Mouse (Mus musculus): ENCODE measurements around the gene Syt17. TPM values are rescaled to one million over a fixed set of nuclear protein-coding genes. Genes with fewer than 3 reads are reported as not detected.
A peak's percentile ranks its signal among the peaks of the same experiment; 100 is the strongest.

Gene Syt17
- not detected in 2 replicates for total RNA-seq (2017)

- peak; percentile 55 to 59 for ATAC-seq (replicated peaks in 1 of 2; ENCODE audit: insufficient read depth in 1 of 2, low FRiP score in 2 of 2, low TSS enrichment in 1 of 2, low read depth in 1 of 2, poor library complexity in 2 of 2, severe bottlenecking in 2 of 2)
Measured at GRCm38 (mm10) chr7:118448134-118448967, at the start of gene Syt17. Gene Syt17, minus strand, starts transcription at chr7:118448222.

DNA sequence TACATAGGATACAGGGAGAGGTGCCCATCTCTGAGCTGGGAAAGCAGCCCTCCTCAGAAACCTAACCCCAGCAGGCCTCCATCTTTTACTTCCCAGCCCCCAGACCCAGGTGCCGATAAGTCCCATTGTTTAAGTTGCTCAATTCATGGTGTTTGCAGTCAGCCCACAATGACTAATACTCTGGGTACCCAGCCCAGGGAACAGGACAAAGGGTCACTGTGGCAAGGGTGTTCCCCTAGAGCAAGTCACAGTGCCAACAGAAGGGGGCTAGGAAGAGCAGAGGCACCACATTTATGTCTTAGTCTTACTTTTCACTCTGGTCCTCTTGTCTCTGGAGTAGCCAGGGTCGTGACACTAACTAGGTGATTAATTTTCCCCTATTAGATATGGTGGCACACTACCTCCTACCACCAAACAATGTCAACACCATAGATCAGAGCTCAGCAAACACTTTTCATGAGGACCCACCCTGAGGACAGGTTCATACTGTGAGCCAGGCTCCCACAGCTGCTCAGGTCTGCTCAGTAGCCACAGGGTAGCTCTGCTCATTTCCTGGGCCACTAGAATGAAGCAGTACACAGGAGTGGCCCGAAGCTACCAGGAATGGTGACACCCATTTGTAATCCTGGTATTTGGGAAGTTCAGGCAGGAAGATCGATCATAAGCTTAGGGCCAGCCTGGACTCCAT, 47.0 kb upstream of the Syt17 start:
- ATAC-seq (replicated peaks in 1 of 2; ENCODE audit: insufficient read depth in 1 of 2, low FRiP score in 2 of 2, low TSS enrichment in 1 of 2, low read depth in 1 of 2, poor library complexity in 2 of 2, severe bottlenecking in 2 of 2) = no peak

GRCm38 (mm10) chr7:118493892-118494291, 45.9 kb upstream of the Syt17 start:
- ATAC-seq (replicated peaks in 1 of 2; ENCODE audit: insufficient read depth in 1 of 2, low FRiP score in 2 of 2, low TSS enrichment in 1 of 2, low read depth in 1 of 2, poor library complexity in 2 of 2, severe bottlenecking in 2 of 2) = no peak

DNA sequence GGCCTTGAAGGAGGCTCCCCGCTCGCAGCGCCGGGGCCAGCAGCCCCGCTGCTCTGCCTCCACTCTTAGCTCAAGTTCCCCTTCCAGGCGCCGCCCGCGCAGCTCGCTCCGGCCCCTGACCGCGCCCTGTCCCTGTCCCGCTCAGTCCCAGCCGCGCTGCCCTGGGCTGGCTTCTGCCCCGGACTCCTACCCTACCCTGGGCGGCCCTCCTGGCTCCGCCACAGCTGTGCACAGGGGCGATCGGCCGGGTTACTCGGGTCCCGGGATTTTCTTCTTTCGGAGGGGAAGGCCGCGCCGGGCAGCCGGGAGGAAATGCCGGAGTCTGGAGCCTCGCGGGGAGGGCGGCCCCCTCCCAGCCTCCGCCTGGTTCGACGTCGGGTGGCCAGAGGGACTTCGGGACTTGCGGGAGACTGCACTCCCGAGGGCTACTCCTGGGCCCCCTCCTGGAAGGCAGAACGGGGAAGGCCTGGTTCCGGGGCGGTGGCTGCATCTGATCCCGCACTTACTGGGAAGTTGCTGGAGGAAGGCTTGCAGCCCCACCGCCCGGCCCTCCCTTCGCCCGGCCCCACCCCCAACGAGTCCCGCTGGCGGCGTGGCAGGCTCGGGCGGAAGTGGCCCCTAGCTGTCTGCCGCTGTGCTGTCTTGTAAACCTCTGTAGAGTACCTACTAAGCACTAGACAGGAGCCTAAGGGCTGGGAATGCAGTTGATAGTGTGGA, 43.6 kb upstream of the Syt17 start, which contains the start of gene Itpripl2:
Itpripl2 (minus strand) TSS at position 545 of the 717 bp plus-strand sequence.
- peak; percentile 77 to 78 for ATAC-seq (replicated peaks in 1 of 2; ENCODE audit: insufficient read depth in 1 of 2, low FRiP score in 2 of 2, low TSS enrichment in 1 of 2, low read depth in 1 of 2, poor library complexity in 2 of 2, severe bottlenecking in 2 of 2)

DNA sequence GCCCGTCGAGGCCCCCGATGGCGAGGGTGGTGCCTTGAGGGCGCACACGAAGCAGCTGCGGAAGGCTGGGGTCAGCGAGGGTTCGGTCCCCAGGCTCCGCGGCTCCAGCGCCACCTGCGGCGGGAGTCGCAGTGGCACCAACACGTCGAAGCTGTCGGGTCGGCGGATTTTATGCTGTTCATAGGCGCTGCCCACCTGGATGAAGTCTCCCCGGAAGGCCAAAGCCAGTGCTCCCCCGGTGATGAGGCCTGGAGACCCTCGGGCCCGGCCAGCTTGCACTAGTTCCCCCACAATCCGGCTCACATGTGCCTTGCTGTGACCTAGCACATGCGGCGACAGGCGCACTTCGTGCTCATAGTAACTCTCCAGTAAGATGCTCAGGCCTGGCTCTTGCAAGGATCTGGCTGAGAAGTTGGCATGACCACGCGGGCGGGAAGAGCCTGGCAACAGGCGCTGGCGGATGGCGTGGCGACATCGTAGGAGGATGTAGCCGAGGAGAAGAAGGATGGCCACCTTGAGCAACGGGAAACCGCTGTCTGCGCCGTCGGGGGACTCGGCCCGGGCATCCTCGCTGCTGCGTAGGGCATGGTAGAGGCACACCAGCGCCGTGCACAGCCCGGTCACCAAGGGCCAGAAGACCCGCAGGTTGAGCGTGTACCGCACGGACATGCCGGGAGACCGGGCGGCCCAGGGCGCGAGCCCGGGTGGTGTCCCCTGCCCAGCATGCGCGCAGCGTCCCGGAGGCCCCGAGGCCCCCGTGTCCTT, 42.8 kb upstream of the Syt17 start:
- peak in 1 of 2 experiments; percentile 56; a peak in 2 of 4 replicates for ATAC-seq (replicated peaks in 1 of 2; ENCODE audit: insufficient read depth in 1 of 2, low FRiP score in 2 of 2, low TSS enrichment in 1 of 2, low read depth in 1 of 2, poor library complexity in 2 of 2, severe bottlenecking in 2 of 2)

DNA sequence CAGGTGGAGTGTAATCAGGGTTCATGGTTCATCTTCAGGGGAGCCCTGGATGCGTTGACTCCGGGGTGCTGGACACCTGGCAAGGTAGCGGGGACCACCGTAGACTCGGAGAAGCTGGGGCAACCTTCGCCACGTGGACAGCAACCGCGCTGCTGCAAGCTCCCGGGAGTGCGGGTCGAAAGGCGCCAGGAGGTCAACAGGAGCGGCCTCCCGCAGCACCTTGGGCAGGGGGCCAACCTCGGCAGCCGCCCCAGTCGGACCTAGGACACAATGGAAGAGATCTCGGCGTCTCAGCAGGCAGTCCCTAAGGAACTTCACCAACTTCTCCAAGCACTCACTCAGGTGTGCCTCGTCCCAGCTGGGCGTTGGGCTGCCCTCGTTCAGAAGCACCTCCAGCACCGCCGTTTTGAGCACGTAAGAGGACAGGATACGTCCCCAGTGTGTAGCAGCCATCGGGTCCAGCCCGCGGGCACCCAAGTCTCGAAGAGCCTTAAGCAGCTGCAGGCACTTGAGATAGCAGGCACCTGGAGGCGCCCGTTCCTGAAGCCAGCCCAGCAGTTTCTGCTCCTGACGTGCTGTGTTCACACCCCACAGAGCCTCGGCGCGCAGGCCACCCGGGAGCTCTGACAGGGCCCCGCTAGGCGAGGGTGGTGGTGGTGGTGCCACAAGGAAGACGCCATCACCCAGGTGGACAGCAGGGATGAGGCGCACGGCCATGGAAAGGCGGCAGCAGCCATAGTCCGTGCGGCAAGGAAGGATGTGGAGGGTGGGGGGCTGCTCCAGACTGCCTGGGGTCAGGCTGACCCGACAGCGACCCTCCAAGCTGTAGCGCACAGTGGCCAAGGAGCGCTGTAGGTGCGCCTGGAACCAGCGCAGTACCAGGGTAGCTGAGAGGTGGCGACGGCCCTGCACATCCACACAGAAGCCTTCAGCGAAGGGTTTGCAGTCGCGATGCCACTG, 42.0 kb upstream of the Syt17 start:
- no peak for ATAC-seq (replicated peaks in 1 of 2; ENCODE audit: insufficient read depth in 1 of 2, low FRiP score in 2 of 2, low TSS enrichment in 1 of 2, low read depth in 1 of 2, poor library complexity in 2 of 2, severe bottlenecking in 2 of 2)

GRCm38 (mm10) chr7:118488060-118488664, 40.1 kb upstream of the Syt17 start:
- no peak for ATAC-seq (replicated peaks in 1 of 2; ENCODE audit: insufficient read depth in 1 of 2, low FRiP score in 2 of 2, low TSS enrichment in 1 of 2, low read depth in 1 of 2, poor library complexity in 2 of 2, severe bottlenecking in 2 of 2)

- ATAC-seq (replicated peaks in 1 of 2; ENCODE audit: insufficient read depth in 1 of 2, low FRiP score in 2 of 2, low TSS enrichment in 1 of 2, low read depth in 1 of 2, poor library complexity in 2 of 2, severe bottlenecking in 2 of 2) = no peak
Measured at GRCm38 (mm10) chr7:118486917-118487316, 38.9 kb upstream of the Syt17 start.

- 0 out of 4 replicates have a peak, but pooled peaks of 1 of the 2 experiments have one; percentile 38 for ATAC-seq (replicated peaks in 1 of 2; ENCODE audit: insufficient read depth in 1 of 2, low FRiP score in 2 of 2, low TSS enrichment in 1 of 2, low read depth in 1 of 2, poor library complexity in 2 of 2, severe bottlenecking in 2 of 2)
Measured at GRCm38 (mm10) chr7:118483996-118484395, 36.0 kb upstream of the Syt17 start.

DNA sequence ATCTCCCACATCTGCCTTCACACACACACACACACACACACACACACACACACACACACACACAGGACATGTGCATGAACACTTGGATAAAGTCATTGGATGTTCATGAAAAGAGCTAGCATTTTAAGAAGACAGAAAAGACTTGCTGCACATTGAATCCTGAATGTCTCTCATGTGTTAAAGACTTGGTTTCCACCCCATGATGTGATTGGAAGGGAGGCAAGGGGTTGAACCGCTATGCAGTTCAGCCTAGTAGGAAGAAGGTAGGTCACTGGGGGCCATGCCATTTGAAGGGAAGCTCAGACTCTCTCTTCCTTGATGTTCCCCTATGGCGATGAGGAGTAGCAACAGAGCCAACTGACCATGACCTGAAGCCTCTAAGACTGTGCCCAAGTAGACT, 34.0 kb upstream of the Syt17 start:
- ATAC-seq (replicated peaks in 1 of 2; ENCODE audit: insufficient read depth in 1 of 2, low FRiP score in 2 of 2, low TSS enrichment in 1 of 2, low read depth in 1 of 2, poor library complexity in 2 of 2, severe bottlenecking in 2 of 2) = no peak

DNA sequence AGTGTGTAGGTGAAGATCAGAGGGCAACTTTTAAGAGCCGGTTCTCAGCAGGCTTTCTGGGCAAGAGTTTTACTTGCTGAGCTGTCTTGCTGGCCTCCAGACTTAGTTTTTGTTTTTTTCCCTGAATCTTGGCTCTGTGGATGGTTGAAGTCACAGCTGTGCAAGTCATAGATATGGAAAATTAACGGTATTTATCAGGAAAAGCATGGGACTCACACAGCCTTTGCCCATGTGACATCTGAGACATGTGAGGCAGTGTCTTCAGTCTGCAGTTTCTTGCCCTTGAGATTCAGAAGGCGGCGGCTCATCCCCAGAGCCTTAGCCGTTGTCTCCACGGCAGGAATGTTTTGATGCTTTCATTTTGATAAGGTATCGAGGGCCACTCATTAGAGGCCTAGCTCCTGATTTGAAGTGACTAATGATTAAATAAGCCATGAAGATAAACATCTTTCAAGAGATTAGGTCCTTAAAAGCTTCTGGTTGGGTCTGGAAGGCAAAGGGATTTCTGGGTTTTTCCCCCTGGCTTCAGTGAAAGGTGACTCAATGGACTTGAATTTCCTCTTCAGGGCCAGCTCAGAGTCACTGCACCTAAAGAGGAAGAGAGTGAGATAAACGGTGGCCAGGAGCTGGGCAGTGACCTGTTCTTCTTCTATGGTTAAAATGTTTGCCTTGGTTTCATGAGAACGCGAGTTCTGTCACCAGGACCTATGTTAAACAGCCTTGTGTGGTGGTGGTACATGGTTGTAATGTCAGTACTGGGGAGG, 33.2 kb upstream of the Syt17 start:
- no peak for ATAC-seq (replicated peaks in 1 of 2; ENCODE audit: insufficient read depth in 1 of 2, low FRiP score in 2 of 2, low TSS enrichment in 1 of 2, low read depth in 1 of 2, poor library complexity in 2 of 2, severe bottlenecking in 2 of 2)

GRCm38 (mm10) chr7:118480160-118480709, 32.2 kb upstream of the Syt17 start:
- no peak for ATAC-seq (replicated peaks in 1 of 2; ENCODE audit: insufficient read depth in 1 of 2, low FRiP score in 2 of 2, low TSS enrichment in 1 of 2, low read depth in 1 of 2, poor library complexity in 2 of 2, severe bottlenecking in 2 of 2)

DNA sequence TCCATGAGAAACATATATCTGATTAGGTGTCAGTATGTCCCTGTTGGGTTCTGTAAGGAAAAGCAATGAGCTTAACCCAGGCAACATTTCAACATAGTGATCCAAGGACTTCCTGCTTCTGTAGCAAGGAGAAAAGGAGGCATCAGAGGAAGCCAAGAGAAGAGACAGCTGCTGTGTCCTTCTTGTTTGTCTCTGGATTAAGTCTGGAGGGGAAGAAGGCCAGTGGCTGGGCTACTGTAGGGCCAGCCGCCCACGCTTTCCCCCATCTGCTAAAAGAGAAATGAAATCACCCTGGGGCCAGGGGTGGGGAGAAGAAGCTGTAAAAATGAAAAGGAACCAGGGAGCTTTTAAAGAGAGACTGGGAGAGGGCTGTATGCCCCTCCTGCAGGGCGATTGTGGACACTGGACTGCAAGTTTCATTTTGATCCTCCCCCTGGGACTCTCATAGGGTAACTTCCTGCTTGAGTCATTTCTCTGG, 30.9 kb upstream of the Syt17 start:
- ATAC-seq (replicated peaks in 1 of 2; ENCODE audit: insufficient read depth in 1 of 2, low FRiP score in 2 of 2, low TSS enrichment in 1 of 2, low read depth in 1 of 2, poor library complexity in 2 of 2, severe bottlenecking in 2 of 2) = no peak

DNA sequence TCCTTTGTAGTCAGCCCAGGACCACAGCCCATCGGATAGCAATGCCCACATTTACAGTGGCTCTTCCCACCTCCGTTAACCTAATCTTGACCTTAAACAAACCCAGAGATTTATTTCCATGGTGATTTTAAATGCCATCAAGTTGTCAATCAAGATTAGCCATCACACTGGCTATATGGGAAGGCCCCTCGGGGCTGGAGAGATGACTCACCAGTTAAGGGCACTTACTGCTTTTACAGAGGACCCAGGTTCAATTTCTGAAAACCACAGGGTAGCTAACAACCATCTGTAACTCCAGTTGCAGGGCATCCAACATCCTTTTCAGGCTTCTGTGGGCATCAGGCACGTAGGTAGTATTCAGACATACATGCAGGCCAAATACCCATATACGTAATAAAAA, 28.4 kb upstream of the Syt17 start:
- ATAC-seq (replicated peaks in 1 of 2; ENCODE audit: insufficient read depth in 1 of 2, low FRiP score in 2 of 2, low TSS enrichment in 1 of 2, low read depth in 1 of 2, poor library complexity in 2 of 2, severe bottlenecking in 2 of 2) = no peak
